Mouse (Mus musculus): Measurements from ENCODE around the gene Trib3.
"Not testable (repeated sequence)": the region's sequence is repeated elsewhere in the genome, so short reads cannot be mapped to it uniquely, and the experiment has no call there.

Gene Trib3

GRCm38 (mm10) chr2:152312996-152313395 is 30.8 kb downstream of the Trib3 start:
- no peak for DNase-seq (ENCODE audit: low spot score in 2 of 2)

GRCm38 (mm10) chr2:152307186-152307585 is 36.6 kb downstream of the Trib3 start:
- no peak for DNase-seq (ENCODE audit: low spot score in 2 of 2)

- no peak for DNase-seq (ENCODE audit: low spot score in 2 of 2)
Measured at GRCm38 (mm10) chr2:152305480-152305879, 38.4 kb downstream of the Trib3 start.

GRCm38 (mm10) chr2:152303781-152304180 is 40.1 kb downstream of the Trib3 start:
- no peak for DNase-seq (ENCODE audit: low spot score in 2 of 2)

- no peak for DNase-seq (ENCODE audit: low spot score in 2 of 2)
Measured at GRCm38 (mm10) chr2:152302862-152303261, 41.0 kb downstream of the Trib3 start.

DNA sequence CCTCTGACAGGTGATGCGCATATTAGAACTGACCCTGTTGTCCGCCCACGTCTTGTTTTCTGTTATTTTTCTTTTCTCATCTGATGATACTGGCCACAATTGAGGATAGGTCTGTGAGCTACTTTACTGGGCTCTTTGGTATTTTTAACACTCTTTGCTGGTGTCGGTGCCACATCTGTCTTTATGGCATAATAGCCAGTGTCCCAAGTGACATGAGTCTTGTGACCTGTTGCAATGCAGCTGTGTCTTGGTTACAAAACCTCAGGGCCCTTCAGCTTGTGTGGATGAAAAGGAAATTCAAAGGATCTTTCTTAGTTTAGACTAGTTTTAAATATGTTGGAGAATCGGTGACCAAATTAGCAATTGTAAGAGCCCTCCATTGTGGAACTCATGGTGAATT is 49.3 kb downstream of the Trib3 start:
- no peak for DNase-seq (ENCODE audit: low spot score in 2 of 2)

DNA sequence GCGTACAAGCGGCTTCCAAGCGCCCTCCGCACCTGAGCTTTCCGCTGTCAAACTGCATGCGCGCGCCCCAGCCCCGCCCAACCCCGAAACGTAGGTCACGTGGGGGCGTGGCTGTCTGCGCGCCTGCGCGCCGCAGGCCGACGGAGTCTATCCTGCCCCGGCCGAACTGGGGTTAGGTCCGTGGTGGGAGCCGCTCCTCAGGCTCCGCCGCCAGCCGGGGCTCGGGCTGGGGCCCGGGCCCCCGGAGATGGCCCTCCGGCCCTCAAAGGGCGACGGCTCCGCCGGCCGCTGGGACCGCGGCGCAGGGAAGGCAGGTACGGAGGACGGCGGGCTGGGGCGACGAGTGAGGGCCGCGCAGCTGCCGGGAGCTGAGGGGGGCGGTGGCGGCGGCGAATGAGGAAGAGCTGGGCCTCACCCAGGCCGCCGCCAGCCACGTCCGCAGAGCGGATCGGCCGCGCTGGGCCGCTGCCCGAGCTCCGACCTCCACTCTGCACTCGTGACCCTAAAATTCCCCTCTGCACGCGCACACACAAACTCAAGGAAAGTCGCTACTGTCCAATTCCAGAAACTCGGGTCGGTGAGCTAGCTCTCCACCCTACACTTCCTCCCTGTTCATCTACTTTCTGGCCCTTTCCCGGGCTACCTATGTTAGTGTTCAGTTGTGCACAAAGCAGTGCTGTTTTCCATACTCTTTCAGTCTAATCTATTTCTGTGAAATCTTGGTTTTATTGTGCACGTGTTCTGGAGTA is 49.9 kb downstream of the Trib3 start, which contains the start of gene Tbc1d20:
TSS of gene Tbc1d20 (plus strand) at position 102 of the 749 bp plus-strand sequence.
- peak; percentile 90 to 92 for DNase-seq (ENCODE audit: low spot score in 2 of 2)

GRCm38 (mm10) chr2:152293179-152293726 is 50.6 kb downstream of the Trib3 start:
- no peak for DNase-seq (ENCODE audit: low spot score in 2 of 2)

DNA sequence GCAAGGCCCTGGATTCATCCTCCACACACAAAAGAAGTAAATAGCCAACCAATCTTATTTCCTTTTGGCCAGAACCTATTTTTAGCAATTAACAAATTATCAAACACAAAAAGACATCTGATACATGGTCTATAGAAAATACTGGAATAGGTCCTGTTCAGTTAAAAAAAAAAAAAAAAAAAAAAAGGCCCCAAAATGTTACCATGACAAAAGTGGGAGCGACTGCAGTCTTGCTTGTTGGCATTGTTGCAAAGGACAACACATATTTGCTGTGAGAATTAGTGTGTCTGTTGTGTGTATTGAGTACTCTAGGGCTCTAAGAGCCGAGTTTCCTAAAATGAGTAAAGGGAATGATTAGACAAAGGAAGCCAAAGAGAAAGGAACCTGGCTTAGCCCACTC is 51.4 kb downstream of the Trib3 start:
- DNase-seq (ENCODE audit: low spot score in 2 of 2), result no peak

DNA sequence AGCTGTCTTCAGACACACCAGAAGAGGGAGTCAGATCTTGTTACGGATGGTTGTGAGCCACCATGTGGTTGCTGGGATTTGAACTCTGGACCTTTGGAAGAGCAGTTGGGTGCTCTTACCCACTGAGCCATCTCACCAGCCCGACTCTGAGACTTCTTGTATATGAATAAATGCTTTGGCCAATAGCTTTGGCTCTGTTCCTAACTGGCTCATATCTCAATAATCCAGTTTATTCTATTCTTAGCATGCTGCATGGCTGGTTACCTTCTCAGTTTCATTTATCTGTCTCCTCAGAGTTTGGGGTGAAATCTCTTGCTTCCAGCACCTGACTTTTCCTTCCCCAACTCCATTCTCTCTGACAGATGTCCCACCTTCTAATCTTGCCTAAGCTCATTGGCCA is 54.2 kb downstream of the Trib3 start:
- DNase-seq (ENCODE audit: low spot score in 2 of 2), result not testable (repeated sequence)

- no peak for DNase-seq (ENCODE audit: low spot score in 2 of 2)
Measured at GRCm38 (mm10) chr2:152288046-152288445, 55.8 kb downstream of the Trib3 start.

DNA sequence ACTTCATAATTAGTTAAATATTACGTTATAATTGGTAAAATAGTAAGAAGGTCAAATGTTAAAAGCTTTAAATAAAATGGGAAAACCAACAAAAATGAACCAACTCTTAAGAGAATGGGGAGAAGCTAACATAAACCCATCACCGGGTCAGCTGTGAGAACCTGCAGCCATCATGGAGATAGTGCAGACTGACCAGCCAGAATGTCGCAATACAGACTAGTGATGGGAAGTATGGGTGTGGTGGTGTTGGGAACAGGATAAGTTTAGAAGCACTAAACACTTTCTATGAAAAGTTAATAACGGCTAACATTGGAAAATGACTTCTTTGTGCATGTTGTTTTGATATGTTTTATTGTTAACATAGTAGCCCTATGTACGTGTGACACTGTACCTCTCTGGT is 56.3 kb downstream of the Trib3 start:
- no peak for DNase-seq (ENCODE audit: low spot score in 2 of 2)

Measured in spleen, postnatal 36 days (tissue).